Mouse (Mus musculus) CH12.LX (cell line): ENCODE measurements at regions not wholly inside any gene's neighbourhood (a gene's known extent, or its start where the extent isn't known, plus 50 kb on each side); places are given as distances from the start of the nearest gene placed in this dataset.

ENCODE experiments used
- EP300 ChIP-seq: IDR thresholded peaks from 2 replicates; pipeline ENCODE4 v1.6.1; 2011; ENCODE audit warnings: low read length, improper control_type of control experiment
- MAFK ChIP-seq: IDR thresholded peaks from 2 replicates; pipeline ENCODE4 v1.6.1; 2011; ENCODE audit warnings: low read length, improper control_type of control experiment; ENCODE audit not compliant: insufficient replicate concordance

DNA sequence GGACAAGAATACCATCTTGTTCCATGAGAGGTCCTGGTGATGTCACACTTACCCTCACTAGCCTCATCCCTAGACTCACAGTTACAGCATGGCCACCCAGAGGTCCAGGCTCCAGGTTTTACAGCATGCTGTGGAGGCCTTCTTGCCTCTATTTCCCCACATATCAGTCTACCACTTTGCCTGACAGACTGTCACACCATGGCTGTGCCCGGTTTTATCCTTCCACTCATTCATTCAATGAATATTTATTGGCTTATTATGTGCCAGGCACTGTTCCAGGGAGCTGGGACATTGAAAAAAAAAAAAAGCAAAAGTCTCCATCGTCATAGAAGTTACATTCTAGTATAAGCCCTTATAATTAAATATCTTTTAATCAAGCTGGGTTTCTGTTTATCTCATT is 166.4 kb upstream of the 1700066M21Rik start:
- TF ChIP-seq EP300: no peak
- TF ChIP-seq MAFK: no peak
